Mouse (Mus musculus) layer of hippocampus, adult 2 months (tissue): Measurements from ENCODE around the gene Krtdap. TPM values are rescaled to one million over a fixed set of nuclear protein-coding genes. Genes with fewer than 3 reads are reported as not detected.
"Not testable (repeated sequence)": the region's sequence is repeated elsewhere in the genome, so short reads cannot be mapped to it uniquely, and the experiment has no call there.

Experiments used
- DNase-seq, 2 experiments: peaks; one replicate each; pipeline ENCODE4 v3.0.0; 2022; ENCODE audit warnings: low spot score in 2 of 2
- H3K27ac ChIP-seq: fragments of 200-600 bp; 2 replicates; pipeline ENCODE4 v1.8.1; 2022
- H3K4me3 ChIP-seq: fragments of 200-600 bp; 2 replicates; pipeline ENCODE4 v1.8.1; 2022; ENCODE audit warnings: mild to moderate bottlenecking
- CTCF ChIP-seq: fragments of 200-600 bp; conservative IDR thresholded peaks from 2 replicates; pipeline ENCODE4 v1.8.1; 2022; ENCODE audit warnings: antibody characterized with exemption, mild to moderate bottlenecking, moderate library complexity
- total RNA-seq, 2 experiments: library from RNA; stranded (reverse); gene quantifications; 2 replicates each; pipeline ENCODE4 v1.2.3; 2021

Krtdap gene
- total RNA-seq, 2 experiments from 2014 or later: not detected

DNA sequence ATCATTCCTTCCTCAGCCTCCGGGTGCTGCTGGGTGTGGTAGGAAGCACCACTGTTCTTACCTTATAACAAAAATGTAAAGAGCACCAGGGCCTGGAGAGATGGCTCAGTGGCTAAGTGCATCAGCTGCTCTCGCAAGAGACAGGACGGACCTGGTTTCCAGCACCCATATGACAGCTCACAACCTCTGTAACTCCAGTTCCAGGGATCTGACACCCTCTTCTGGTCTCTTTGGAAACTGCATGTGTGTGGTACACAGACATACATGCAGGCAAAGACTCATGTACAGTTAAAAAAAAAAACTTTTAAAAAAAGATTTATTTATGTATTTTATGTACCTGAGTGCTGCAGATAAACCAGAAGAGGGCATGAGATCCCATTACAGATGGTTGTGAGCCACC, 15.6 kb downstream of the Krtdap start:
- no peak for TF ChIP-seq CTCF
- Histone ChIP-seq H3K4me3 (no peak overlapping the region), H3K27ac (no peak overlapping the region)
- DNase-seq: no peak

DNA sequence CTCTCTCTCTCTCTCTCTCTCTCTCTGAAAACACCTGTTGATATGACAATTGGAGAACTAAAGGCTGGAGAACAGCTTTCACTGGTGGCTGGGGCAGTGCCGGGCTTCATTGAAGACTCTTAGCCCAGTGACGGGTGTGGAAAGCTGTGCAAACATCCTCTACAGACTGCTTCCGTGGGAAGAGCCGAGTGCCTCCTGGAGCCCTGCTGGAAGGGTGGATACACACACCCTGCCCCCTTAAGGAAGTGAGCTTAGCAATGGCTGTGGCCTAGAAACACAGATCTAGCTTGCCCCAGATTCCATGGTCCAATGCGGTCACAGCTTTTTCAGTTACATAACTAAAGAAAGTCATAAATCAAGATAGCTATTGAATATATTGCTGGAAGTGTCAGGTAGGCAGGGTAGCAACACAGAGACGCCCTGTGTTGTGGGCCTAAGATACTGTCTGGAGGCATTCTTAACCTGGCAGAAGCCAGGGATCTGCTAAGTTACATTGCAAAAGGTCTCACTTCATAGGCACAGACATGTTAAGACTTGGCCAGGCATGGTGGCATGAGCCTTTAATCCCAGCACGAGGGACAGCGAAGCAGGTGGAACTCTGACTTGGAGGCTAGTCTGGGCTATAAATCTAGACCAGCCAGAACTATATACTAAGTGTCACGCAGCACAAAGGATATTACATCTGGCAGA, 16.5 kb downstream of the Krtdap start:
- TF ChIP-seq CTCF: no peak
- H3K4me3 ChIP-seq: no peak overlapping the region
- H3K27ac ChIP-seq: no peak overlapping the region
- DNase-seq: no peak

DNA sequence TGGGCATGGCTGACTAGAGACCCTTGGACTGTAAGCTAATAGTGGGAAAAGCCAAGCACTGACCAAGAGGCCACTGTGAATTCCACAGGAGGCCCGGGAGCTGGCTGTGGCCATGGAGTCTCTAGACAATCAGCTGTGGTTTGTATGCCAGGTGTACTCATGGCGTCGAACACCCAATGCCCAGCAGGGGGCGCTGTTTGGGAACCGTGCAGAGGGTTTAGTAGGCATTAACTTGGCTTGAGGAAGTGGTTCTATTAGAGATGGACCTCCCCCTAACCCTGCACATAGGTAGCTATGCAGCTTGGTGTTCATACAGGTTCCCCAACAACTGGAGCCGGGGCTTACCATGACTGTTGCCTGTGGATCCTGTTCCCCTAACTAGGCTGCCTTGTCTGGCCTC, 18.2 kb downstream of the Krtdap start:
- Histone ChIP-seq H3K27ac (no peak overlapping the region), H3K4me3 (no peak overlapping the region)
- TF ChIP-seq CTCF: peak; percentile 67
- no peak for DNase-seq

DNA sequence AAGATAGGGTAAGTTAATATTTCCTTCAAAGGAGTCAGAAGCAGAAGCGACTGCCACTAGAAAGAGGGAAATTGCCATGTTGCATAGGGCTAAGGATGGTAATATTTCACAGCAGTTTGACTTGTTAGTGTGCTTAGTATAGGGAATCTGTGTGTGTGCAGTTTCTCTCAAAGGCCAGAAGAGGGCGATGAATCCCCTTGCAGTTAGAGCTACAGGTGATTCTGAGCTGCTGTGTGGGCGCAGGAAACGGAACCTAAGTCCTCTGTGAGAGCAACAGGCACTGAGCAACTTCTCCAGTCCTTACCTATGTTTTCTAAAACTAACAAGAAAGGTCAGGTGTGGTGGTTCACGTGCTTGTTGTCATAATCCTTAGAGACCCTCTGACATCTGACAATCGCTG, 22.6 kb downstream of the Krtdap start:
- DNase-seq: no peak
- peak; percentile 58 for TF ChIP-seq CTCF

DNA sequence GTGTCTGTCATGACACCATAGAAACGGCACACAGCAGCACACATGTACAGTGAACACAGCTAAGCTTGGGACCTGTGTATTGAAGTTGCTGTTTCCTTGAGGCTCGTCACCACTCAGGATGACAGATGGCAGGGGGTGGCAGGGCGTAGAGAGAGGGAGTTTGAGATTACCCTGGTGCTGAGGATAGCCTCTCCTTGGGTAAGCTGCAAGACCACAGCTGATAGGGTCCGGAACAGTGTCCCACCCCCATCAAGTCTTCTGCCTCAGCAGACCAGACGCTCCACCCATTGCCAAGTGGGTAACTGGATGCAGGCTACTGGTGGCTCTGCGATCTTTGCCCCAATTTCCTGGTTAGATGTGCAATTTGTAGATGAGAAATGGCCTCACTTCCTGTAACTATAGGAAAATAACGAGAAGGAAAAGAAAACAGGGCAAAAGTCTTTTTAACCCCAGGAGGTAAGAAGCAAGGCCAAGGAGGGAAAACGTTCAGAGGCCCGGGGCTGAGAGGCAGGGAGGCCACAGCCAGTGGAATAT, 24.1 kb downstream of the Krtdap start:
- DNase-seq: peak in 1 of 2 experiments; percentile 12
- no peak overlapping the region for H3K27ac ChIP-seq
- no peak overlapping the region for H3K4me3 ChIP-seq
- TF ChIP-seq CTCF: no peak

More for the DNA sequence above, 22.6 kb downstream of the Krtdap start:
- Histone ChIP-seq H3K27ac (no peak overlapping the region), H3K4me3 (no peak overlapping the region)

GRCm38 (mm10) chr7:30812291-30812807, 24.7 kb downstream of the Krtdap start:
- peak in 1 of 2 experiments; percentile 18 for DNase-seq
- H3K4me3 ChIP-seq: no peak overlapping the region
- no peak for TF ChIP-seq CTCF
- no peak overlapping the region for H3K27ac ChIP-seq

DNA sequence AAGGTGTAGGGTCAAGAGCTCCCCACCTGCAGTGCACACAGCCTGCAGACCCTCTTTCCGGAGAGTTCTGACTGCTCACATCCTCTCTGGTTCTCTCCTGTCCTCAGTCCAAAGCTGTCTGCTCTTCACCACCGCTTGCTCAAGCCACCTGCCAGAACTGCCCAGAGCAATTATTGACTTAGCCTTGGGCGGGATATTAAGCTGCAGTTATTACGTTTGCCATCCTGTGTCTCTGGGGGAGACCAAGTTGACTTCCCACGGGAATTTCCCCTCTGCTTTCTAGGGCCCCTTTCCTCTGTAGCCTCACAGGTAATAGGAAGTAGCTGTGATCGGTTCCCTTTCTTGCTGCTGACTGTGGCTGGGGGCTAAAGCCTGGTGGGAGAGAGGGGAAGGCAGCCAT, 32.4 kb downstream of the Krtdap start:
- Histone ChIP-seq H3K4me3 (no peak overlapping the region), H3K27ac (no peak overlapping the region)
- no peak for DNase-seq
- no peak for TF ChIP-seq CTCF

DNA sequence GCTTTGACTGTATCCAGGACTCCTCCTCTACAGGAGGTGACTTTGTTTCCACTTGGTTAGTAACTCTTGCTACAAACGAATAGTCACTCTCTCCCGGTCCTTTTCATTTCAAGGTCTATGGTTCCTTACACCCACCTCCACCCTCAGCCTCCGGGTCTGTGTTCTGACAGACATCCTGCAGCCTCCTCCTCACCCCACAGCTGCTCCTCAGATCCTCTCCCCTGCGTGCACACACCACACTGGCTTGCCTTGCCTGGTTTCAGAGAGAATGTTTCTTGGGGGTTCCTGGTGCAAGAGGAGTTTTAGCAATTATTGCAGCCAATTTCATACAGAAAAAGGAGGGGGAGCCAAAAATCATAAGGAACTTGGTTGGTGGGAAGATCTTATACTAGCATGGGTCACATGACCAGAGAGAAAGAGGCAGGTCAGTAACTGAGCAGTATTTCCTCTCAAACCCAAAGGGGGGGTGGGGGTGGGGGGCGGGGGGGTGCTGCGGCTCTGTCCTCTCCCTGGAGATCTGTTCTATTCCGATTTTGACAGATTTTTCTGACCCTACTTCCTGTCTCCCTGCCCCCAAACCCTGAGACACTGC, 33.3 kb downstream of the Krtdap start:
- DNase-seq: no peak
- Histone ChIP-seq H3K4me3 (no peak overlapping the region), H3K27ac (no peak overlapping the region)
- TF ChIP-seq CTCF: no peak

GRCm38 (mm10) chr7:30821532-30821931, 33.8 kb downstream of the Krtdap start:
- TF ChIP-seq CTCF: no peak

DNA sequence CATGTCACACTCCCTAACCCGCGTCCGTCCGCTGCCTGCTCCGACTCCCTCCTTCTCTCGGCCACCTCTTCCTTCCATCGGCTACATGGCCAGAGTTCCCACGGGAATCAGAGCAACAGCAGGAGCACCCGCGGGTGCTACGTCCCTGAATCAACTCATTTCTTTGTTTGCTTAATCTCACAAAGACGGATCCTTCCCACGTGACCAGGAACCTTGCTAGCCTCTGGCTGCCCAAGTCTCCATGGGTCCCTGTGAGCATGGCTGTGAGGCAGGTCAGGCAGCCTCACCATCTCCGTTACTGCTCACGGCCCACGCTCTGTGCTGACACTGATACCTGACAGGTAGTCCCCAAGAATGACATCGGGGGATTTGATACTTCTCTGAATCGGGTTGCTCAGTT, 36.0 kb downstream of the Krtdap start, which contains the start of gene Ffar2:
TSS of gene Ffar2 (minus strand) at position 101 of the 400 bp plus-strand sequence.
- no peak for DNase-seq
- no peak for TF ChIP-seq CTCF
- Histone ChIP-seq H3K27ac (no peak within 1 kb of the TSS), H3K4me3 (no peak within 1 kb of the TSS)

More at GRCm38 (mm10) chr7:30821532-30821931, 33.8 kb downstream of the Krtdap start:
- Histone ChIP-seq H3K4me3 (no peak overlapping the region), H3K27ac (no peak overlapping the region)
- DNase-seq: no peak

- no peak for DNase-seq
- no peak for TF ChIP-seq CTCF
- no peak overlapping the region for H3K4me3 ChIP-seq
- no peak overlapping the region for H3K27ac ChIP-seq
These were observed 36.6 kb downstream of the Krtdap start for GRCm38 (mm10) chr7:30824306-30824705.

DNA sequence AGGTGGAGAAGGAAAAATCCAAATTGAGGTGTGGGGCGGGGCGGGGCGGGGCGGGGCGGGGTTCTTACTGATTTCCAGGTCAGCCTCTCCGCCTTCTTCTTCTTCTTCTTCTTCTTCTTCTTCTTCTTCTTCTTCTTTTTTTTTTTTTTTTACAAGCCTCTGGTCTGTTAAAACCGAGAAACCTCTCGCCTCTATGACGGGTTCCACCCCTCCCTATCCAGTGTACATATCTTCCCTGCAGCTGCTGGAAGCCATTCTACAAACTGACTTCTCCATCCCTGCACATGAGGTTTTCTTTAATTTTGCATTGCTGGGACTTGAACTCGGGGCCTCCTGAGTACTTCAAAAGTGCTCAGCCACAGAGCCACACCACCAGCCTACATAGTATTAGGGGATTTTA, 39.0 kb downstream of the Krtdap start:
- no peak for DNase-seq
- TF ChIP-seq CTCF: no peak
- Histone ChIP-seq H3K27ac (no peak overlapping the region), H3K4me3 (no peak overlapping the region)

DNA sequence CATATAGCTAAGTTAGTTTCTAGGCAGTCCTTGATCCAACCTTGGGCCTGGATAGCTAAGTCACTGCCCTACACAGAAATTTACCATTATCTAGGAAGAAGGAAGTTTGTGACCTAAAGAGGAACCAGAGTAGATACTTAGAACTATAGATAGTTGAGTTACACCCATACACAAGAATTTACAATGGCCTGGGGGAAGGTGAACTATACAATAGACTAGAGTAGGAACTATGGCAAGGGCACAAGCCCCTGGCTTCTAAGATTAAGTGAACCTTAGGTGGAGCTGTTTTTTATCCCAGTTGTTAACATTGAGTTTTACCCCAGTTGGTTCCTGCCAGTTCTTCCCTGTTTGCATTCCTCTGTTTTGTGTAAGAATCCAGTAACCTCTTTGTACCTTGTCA, 41.2 kb downstream of the Krtdap start:
- H3K27ac ChIP-seq, DNase-seq, H3K4me3 ChIP-seq: not testable (repeated sequence)

GRCm38 (mm10) chr7:30829428-30829827, 41.7 kb downstream of the Krtdap start:
- no peak overlapping the region for H3K27ac ChIP-seq
- DNase-seq: no peak
- no peak for TF ChIP-seq CTCF
- H3K4me3 ChIP-seq: no peak overlapping the region
